Mouse (Mus musculus): ENCODE data around the gene Polh.

Polh gene

GRCm38 (mm10) chr17:46202421-46203071 lies at the start of gene Polh, which contains the start of gene Xpo5:
Polh (minus strand) TSS chr17:46202645.
Xpo5 (plus strand) TSS chr17:46202782.
- in situ Hi-C loops (cut with MboI, MseI), result no loop called here

- in situ Hi-C loops (cut with MboI, MseI), result no loop called here
Measured at GRCm38 (mm10) chr17:46251174-46251573, 48.7 kb upstream of the Polh start.

- in situ Hi-C loops (cut with MboI, MseI), result loop anchor here (5.0 kb wide), 1 partner anchor 81 kb away; no protein-coding TSS in a partner anchor
Measured at GRCm38 (mm10) chr17:46248189-46248522, 45.7 kb upstream of the Polh start.

- in situ Hi-C loops (cut with MboI, MseI), result loop anchor here (5.0 kb wide), 1 partner anchor 80 kb away; no protein-coding TSS in a partner anchor
Measured at GRCm38 (mm10) chr17:46247512-46248188, 45.2 kb upstream of the Polh start, which contains the start of the genes Polr1c and Yipf3. Polr1c (minus strand) TSS chr17:46248054. Yipf3 (plus strand) TSS chr17:46248080.

GRCm38 (mm10) chr17:46244579-46244978 lies 42.1 kb upstream of the Polh start:
- in situ Hi-C loops (cut with MboI, MseI), result no loop called here

GRCm38 (mm10) chr17:46243624-46244023 lies 41.2 kb upstream of the Polh start:
- in situ Hi-C loops (cut with MboI, MseI), result no loop called here

- in situ Hi-C loops (cut with MboI, MseI), result no loop called here
Measured at GRCm38 (mm10) chr17:46242993-46243392, 40.5 kb upstream of the Polh start.

GRCm38 (mm10) chr17:46242274-46242673 lies 39.8 kb upstream of the Polh start:
- in situ Hi-C loops (cut with MboI, MseI), result no loop called here

- in situ Hi-C loops (cut with MboI, MseI), result no loop called here
Measured at GRCm38 (mm10) chr17:46241471-46241870, 39.0 kb upstream of the Polh start.

GRCm38 (mm10) chr17:46239516-46240114 lies 37.2 kb upstream of the Polh start:
- in situ Hi-C loops (cut with MboI, MseI), result no loop called here

- in situ Hi-C loops (cut with MboI, MseI), result no loop called here
Measured at GRCm38 (mm10) chr17:46237480-46237879, 35.0 kb upstream of the Polh start.

- in situ Hi-C loops (cut with MboI, MseI), result no loop called here
Measured at GRCm38 (mm10) chr17:46237079-46237478, 34.6 kb upstream of the Polh start.

GRCm38 (mm10) chr17:46236067-46236466 lies 33.6 kb upstream of the Polh start:
- in situ Hi-C loops (cut with MboI, MseI), result no loop called here

- in situ Hi-C loops (cut with MboI, MseI), result no loop called here
Measured at GRCm38 (mm10) chr17:46227576-46227975, 25.1 kb upstream of the Polh start.

- in situ Hi-C loops (cut with MboI, MseI), result no loop called here
Measured at GRCm38 (mm10) chr17:46221601-46222000, 19.2 kb upstream of the Polh start.

- in situ Hi-C loops (cut with MboI, MseI), result loop anchor here (10.0 kb wide), 1 partner anchor 744 kb away; no protein-coding TSS in a partner anchor
Measured at GRCm38 (mm10) chr17:46210550-46210949, 8.1 kb upstream of the Polh start.

GRCm38 (mm10) chr17:46206676-46207075 lies 4.2 kb upstream of the Polh start:
- in situ Hi-C loops (cut with MboI, MseI), result no loop called here

GRCm38 (mm10) chr17:46203078-46203477 lies 633 bp upstream of the Polh start:
- in situ Hi-C loops (cut with MboI, MseI), result no loop called here

GRCm38 (mm10) chr17:46201151-46201550 lies 1.3 kb downstream of the Polh start:
- in situ Hi-C loops (cut with MboI, MseI), result no loop called here

GRCm38 (mm10) chr17:46188829-46189228 lies 13.6 kb downstream of the Polh start:
- in situ Hi-C loops (cut with MboI, MseI), result no loop called here

GRCm38 (mm10) chr17:46182273-46182672 lies 20.2 kb downstream of the Polh start:
- in situ Hi-C loops (cut with MboI, MseI), result no loop called here

GRCm38 (mm10) chr17:46170538-46170937 lies 31.9 kb downstream of the Polh start:
- in situ Hi-C loops (cut with MboI, MseI), result loop anchor here (25.0 kb wide), 1 partner anchor 1342 kb away; the partner anchor contains the start of genes Ccnd3 and Taf8

Data from T-helper 1 cell (primary cell).